Mouse (Mus musculus) urinary bladder, postnatal 36 days (tissue): Measurements from ENCODE around the gene E2f6.

Source experiments
- DNase-seq, 2 experiments: peaks; one replicate each; pipeline ENCODE4 v3.0.0; 2022; ENCODE audit warnings: low spot score in 2 of 2, mixed read lengths in 1 of 2

E2f6 gene

DNA sequence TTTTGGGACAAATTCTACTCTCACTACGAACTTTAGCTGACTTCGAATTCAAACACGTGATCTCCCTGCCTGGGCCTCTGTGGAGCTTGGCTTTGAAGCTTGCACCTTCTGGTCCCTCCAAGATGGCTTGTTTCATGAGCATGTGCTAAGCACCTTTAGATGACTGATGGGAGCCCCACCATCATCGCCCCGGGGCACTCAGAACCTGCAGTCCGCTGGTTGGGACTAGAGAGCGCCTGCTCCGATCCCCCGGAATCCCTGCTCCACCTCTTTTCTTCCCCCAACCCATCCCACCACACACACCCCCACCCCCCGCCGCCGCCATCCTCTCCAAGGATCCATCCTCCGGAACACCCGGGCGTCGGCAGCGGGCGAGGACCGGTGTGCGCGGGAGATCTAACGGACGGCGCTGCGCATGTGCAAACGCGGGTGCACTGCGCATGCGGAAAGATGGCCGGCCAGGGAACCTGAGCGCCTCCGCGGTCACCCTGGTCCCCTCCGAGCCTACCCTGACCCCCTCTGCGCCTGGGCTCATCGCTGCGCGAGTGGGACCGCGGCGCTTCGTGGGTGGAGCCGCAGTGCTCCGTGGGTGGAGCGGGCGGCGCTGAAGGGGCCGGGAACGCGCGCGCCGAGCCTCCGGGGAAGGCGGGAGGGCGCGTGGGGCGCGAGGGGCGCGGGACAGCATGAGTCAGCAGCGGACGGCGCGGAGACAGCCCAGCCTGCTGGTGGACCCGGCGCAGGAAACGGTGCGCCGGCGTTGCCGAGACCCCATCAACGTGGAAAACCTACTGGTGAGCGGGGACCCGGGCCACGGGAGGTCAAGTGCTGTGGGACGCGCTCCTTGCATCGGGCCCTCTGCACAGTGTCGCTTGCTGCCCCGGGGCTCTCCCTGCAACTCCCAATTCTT lies at the start of gene E2f6:
Gene E2f6 (plus strand): TSS at position 439 of the 907 bp plus-strand sequence.
- DNase-seq = peak; percentile 67 to 78

DNA sequence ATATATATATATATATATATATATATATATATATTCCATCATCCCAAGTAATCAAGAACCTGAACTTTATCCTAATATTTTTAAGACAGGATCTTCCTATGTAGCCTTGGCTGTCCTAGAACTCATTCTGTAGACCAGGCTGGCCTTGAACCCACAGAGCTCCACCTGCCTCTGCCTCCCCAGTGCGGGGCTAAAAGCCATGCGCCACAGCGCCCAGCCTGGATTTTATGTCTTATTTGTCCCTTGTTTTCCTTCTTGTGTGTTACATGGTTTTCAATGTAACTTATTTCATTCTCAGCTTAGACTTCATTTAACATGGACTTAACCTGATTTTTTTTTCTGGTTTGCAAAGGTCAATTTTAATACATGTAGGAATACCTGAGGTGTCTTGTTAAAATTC lies 49.3 kb upstream of the E2f6 start:
- DNase-seq = no peak

DNA sequence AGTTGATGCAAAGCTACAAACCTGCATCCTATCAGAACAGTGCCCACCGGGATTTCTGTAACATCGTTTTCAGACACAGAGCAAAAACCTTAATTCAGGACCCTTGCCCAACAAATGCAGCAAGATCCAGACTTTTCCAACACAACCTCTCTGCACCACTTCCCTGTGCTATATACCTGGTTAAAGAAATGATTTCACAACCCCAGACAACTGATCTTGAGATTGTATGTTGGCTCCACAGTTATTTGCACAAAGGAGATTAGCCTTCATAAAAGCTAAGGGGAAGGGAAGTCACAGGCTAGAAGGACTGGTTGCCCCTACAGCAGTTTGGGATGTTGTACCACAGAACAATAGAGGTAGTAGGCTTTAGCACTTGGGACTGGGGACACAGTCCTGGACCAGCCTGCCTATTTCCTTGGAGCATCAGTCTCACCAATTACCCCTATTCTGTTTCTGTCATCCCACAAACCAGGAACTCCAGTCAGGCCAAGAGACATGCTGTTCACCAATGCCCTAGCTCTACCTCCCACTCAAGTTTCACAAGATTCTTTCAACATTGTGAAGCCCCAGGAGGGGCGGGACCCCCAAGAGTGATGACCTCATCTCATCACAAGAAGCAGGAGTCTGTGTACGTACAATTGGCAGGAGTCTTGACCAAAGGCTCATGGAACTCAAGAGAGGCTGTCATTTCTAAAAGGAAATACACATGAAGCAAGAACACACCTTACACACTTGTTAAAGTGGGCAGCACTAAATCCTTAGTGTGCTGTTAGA lies 46.9 kb upstream of the E2f6 start:
- DNase-seq = no peak

DNA sequence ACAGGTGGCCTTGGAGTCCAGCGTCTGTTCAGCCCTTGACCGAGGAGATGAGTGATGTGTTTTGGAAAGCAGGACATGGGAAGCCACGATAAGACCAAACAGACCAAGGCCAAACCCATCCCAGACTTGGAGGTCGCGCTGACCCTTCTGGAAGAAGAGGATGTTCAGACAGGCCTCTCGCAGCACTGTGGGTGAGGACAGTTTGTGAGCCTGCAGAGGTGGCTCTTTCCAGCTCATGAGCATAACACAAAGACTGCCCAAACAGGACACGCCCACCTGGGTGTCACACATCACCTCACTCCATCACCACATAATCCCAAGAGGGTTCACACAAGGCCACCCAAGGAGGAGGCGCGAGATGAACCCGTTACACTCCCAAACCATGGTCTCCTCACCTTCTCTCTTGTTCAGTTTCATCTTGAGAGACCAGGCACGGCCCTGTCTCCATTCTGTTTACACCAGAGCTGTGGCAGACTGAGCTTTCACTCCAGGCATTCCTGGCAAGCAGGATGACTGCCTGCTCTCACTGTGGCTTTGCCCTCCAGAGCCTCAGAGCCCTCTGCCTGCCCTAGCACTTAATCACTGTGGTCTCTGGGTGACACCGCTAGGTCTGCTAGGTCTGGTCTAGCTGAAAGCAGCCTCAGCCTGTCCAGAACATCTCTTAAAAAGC lies 45.9 kb upstream of the E2f6 start:
- no peak for DNase-seq

DNA sequence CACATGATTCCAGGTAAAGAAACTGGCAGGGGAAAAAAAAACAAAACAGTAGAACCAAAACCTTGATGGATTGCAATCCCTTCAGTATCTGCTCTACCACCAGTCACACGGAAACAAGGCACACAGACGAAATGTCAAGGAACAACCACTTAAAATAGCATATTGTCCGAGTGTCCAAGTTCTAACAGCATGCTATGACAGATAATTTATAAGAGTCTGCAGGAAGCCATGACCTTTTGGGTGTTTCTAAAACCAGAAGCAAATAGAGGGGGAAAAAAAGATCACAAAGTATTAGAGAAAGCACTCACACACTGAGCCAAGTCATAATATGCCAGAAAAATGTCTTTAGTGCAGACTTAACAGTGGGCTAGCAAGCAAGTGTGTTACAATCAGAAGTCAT lies 42.5 kb upstream of the E2f6 start:
- no peak for DNase-seq

DNA sequence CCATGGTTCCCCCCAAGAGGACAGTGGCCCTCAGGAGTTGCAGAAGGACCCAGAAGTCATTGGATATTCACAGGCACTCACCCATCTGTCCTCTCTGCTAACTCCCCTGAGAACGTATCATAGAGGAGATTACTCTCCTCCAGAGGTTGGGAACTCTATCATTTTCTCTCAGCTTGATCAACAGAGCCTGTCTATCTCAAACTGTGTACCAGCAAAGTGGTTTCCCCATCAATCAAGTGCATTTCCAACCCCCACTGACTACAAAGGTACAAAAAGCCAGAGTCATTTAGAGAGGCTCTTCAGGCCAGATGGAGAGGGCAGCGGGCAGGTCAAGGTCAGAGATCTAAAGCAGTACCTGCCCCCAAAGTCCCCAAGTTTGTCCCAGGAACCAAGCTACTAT lies 42.1 kb upstream of the E2f6 start:
- no peak for DNase-seq

DNA sequence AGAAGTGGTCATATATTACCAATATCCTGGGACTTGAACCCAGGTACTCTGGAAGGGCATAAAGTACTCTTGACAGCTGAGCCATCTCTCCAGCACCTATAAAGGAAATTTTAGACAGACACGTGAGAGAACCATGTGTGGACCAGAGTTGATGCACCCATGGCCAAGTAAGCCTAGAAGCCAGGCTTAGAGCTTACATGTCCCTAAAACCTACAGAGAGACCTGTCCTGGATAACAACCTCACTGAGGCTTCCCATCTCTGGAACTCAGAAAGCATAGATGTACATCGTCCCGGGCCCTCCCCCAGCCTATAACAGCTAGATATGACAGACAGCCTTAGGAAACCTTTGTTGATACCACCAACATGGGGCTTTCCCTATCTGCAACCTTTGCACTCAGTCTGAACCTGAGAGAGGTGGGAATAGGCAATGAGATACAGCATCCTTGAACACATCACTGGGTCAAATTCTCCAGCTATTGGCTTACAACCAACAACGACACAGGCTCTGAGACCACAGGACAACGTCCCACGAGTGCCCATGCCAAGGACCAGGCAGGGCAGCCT lies 41.1 kb upstream of the E2f6 start:
- no peak for DNase-seq

DNA sequence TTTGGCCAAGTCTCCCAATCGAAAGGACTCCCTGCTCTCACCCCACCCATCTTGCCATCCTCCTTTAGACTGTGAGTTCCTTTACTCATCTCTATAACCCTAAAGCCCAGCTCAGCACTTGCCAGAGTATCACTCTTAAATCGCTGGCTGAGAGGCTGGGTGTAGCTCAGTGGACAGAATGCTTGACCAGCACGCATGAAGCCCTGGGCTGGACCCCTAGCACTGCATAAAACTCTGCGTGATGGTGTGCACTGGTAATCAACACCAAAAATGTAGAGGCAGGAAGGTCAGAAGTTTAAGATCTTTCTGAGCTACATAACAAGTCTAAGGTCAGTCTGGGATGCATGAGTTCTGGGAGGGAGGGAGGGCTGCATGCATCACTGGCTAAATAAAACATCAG lies 36.2 kb upstream of the E2f6 start:
- no peak for DNase-seq

DNA sequence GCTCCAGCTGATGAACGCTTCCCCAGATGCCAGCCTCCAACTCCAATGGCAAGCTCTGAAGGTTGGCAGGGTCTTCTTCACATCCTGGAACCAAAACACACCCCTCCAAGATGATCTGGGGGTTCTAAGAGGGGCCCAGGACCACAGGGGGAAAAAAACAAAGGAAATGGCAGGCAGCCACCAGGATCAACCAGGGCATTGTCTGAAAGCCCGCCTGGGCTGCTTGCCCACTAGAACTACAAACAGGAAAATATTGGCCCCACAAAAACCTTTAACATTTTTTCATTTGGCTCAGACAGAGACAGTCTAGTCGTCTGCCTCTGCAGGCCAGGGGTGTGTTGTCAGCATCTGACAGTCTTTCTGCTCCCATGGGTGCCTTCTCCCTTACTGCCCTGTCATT lies 35.4 kb upstream of the E2f6 start:
- DNase-seq = no peak

DNA sequence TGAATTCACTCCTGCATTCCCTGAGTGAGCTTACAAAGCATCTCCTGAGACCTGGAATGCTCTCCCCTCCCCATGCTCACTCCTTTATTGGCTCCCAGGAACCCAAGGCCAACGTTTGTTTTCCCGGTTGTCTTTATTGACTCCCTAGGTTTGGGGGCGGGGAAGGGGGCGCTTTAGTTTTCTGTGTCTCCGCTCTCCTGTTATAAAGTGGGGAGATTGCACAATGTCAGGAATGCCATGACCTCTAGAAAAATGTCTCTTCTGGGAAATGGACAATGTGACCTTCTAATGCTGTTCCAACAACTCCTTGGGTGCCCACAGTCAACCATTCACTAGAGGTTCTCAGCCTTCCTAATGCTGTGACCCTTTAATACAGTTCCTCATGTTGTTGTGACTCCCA lies 32.2 kb upstream of the E2f6 start:
- no peak for DNase-seq

DNA sequence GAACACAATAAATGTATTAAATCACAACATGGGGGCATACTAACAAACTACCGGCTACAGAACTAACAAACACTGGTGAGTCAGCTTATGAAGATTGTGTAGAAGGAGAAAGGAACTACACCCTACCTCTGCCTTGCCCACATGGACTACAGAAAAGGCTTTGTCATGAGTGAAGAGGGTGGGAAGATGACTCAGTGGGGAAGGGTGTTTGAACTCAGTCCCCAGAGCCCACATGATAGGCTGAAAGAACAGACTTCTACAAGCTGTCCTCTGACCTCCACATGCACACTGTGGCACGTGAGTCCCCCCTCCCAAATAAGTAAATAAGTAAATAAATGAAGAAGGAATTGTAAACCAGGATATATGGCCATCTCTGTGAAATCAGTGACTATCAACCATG lies 31.6 kb upstream of the E2f6 start:
- no peak for DNase-seq

DNA sequence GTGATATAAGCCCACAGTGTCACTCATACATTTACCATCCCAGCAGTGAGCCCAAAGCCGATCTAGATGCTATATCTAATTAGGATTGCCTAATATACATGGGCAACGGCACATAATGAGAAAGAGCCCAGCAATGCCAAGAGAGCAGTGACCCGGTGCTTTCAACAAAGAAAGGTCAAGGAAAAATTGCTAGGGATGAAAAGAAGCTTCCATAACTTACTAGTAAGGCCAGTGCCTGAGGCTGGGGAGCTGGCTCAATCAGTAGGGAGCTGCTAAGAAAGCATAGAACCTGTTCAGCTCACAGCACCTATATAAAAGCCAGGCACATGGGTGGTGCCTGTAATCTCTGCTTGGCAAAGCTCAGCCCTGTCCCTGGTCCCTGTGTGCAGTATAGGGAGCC lies 30.4 kb upstream of the E2f6 start:
- no peak for DNase-seq

DNA sequence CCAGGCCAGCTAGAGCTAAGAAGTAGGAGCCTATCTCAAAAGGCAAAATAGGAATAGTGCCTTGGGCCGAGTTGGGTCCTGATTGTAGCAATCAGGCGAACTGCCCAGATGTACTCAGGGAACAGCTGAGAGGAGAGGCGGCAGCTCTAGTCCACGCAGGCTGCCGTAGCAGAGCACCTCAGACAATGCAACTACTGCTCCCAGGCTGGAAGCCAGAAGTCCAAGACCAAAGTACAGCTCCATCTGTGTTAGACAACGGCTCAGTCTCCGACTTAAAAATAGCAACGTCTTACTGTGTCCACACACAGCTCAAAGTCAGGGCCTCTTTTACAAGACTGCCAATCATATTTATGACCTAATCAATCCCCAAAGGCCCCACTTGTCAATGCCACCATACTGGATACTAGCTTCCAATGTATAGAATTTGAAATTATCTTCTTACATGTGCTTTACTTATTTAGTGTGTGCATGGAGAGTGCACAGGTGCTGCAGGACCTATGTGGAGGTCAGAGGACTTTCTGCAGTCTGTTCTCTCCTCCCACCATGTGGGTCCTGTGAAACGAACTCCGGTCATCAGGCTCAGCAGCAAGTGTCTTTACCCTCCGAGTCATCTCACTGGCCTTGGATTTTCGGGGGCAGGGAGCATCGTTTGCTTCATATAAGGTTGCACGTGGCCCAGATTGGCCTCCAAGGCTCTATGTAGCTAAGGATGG lies 29.6 kb upstream of the E2f6 start:
- no peak for DNase-seq

DNA sequence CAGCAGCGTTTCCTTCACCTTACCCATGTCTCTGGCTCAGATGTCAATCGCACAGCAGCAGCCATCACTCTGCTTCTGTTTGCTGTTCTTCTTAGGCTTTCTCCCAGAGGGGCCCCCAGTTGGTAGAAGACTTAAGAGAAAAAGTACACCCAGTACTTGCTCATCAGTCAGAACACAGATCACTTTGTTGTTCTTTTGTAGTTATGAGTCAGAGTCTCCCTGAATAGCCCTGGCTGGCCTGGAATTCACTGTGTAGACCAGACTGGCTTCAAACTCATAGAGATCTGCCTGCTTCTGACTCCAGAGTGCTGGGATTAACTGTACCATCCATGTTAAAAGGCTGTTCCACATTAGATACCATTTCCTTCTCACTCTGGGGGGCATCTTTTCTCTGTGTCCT lies 22.2 kb upstream of the E2f6 start:
- DNase-seq = no peak

DNA sequence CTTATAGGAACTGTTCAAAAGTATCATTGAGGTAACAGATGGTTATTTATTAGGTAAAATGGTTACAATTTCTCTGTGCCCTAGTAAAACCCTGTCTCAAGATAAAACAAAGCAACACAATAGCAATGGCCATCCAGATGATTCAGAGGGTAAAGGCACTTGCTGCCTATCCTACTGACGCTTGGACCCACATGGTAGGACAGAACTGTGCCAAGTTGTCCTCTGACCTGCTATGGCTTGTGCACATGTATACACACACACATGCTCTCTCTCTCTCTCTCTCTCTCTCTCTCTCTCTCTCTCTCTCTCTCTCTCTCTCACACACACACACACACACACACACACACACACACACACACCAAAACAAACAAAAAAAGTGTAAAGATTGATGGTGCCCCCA lies 21.6 kb upstream of the E2f6 start:
- no peak for DNase-seq

DNA sequence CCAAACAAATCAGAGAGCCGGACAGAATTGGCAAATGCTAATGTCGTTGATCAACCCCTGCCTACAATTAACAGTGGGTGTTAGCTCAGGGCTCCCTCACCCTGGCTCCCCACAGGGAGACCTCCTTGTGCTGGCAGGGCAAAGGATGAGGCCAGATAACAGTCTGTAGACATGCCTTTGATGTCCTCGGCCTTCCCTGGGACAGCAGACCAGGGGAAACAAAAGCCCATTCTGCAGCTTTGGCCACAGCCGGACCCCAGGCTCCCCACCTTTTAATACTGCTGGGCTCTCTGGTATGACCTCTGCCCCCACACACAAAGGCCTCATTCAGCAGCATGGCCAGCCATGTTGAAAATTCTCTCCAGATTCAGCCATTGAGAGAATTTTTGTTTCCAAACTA lies 21.0 kb upstream of the E2f6 start:
- no peak for DNase-seq

DNA sequence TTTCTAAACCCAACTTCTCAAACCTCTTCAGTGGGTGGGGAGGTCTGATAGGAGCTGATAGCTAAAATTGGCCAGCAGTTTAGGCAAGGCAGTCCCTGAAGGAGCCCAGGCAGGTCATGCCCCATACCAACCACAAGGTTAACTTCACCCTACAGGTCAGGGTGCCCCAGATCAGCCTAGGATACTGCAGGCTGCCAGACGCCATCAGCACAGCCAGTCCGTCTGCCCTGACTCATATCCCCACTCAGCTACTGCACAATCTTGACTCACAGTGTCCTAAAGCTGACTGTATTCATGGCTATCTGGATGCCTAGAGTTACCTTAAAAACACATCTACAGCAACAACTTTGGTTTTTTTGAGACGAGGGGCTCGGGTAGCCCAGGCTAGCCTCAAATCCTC lies 20.3 kb upstream of the E2f6 start:
- DNase-seq = no peak

DNA sequence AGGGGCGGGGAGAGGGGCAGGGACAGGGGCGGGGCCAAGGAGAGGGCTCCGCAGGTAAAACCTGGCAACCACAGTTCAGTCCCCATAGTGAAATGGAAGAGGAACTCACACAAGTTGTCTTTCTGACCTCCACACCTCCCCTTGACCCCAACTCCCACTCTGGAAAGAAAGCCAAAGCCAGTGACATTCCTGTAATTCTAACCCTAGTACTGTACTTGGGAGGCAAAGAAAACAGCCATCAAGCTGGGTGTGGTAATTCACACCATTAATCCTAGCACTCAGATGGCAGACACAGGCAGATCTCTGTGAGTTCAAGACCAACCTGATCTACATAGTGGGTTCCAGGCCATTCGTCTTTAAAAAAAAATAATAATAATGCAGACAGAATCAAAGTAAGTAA lies 17.4 kb upstream of the E2f6 start:
- no peak for DNase-seq

DNA sequence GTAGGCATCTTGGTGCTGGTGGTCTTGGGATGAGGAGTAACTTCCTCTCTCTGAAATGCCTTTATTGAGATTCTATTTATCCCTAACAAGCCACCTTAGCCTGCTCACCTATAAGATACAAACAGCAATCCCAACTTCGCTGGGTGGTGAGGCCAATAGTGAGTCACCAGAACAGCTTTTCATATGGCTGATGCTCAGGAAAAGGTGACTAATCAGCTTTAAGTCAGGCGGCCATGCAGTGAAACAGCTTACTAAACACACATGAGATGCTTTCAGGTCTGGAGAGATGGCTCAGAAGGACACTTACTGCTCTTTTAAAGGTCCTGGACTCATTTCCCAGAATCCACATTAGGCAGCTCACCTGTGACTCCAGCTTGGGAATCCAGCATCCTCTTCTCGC lies 15.0 kb upstream of the E2f6 start:
- DNase-seq = no peak

DNA sequence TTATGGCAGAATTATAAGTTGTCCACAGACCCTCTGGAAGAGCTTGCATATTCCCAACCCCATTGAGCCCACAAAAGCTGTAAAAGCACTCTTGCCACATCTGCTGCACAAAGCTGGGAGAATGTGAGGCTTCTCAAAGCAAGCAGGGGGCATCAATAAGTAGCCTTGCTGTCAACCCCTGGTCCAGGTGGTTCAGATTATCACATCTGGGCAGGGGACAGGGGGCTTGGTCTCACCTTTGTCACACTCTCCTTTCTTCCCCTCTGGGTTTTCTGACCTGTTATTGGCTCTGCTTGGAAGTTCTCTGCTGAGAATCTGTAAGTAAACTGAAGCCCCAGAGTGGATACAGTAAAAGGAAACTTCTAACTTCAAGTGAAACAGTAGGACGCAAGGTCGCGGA lies 11.9 kb upstream of the E2f6 start:
- no peak for DNase-seq

DNA sequence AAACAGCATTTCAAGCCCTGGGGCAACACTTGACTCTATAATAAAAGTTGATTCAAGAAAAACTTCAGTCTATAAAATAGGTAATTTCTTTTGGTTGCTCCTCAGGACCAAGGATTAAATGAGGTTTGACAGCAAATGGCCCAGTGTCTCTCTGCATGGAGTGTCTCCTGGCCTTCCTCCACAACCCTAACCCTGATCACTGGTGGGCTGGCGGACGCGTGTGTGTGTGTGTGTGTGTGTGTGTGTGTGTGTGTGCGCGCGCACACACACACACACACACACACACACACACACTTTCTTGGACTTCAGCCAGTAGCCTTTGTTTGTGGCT lies 10.9 kb upstream of the E2f6 start:
- no peak for DNase-seq
